Mouse (Mus musculus): ENCODE data around the gene Dchs1. TPM values are rescaled to one million over a fixed set of nuclear protein-coding genes. Genes with fewer than 3 reads are reported as not detected.
A peak's percentile ranks its signal among the peaks of the same experiment; 100 is the strongest.

Dchs1 gene
- polyA plus RNA-seq, 1 experiment from 2014 or later: 20.3 TPM

DNA sequence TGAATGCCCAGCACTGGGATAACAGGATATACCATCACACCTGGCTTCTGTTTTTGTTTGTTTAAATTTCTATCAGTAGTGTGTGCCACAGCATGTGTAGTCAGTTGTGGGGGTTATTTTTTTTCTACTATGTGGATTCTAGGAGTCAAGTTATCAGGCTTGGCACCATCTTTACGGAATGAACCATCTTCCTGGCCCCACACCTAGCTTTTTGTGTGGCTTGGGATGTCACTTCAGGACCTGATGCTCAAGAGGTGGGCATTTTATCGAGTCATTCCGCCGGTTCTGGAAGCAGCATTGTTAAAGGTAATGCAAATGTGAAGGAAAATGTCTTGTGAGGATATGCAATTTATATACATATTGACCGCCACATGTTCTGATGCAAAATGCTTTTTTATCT lies 18.7 kb upstream of the Dchs1 start:
- 81% methylated on average over 5 of the region's 5 CpGs for WGBS
- no peak overlapping the region for H3K4me2 ChIP-seq (replicated peaks)
- no peak overlapping the region for H3K9ac ChIP-seq (replicated peaks)
- ATAC-seq (replicated peaks): no peak
- peaks cover 16% of the 10 kb centered on the region for H3K36me3 ChIP-seq
- no peaks in the 10 kb centered on the region for H3K9me3 ChIP-seq
- H3K4me1 ChIP-seq: peaks cover 14% of the 10 kb centered on the region
- no peak overlapping the region for H3K4me3 ChIP-seq
- no peak overlapping the region for H3K27ac ChIP-seq (replicated peaks)
- H3K27me3 ChIP-seq: no peaks in the 10 kb centered on the region

DNA sequence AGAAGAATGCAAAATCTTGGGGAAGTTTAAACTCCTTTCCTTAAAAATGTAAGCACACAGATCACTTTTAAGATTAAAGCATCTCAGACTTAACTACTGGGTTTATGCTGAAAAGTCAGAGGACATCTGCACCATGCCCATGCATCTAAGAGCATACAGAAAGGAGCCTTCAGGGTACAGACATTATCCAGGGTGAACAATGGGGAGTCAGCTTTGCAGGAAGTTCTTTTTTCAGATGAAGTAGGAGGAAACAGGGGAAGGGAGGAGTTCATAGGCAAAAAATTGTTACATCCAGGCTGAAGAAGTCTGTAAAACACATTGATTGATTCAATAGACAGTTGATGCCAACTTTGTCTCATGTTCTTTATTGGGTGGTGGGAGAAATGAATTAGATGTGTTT lies 16.0 kb upstream of the Dchs1 start:
- H3K9me3 ChIP-seq: no peaks in the 10 kb centered on the region
- no peak overlapping the region for H3K27ac ChIP-seq (replicated peaks)
- no peaks in the 10 kb centered on the region for H3K4me1 ChIP-seq
- no peaks in the 10 kb centered on the region for H3K27me3 ChIP-seq
- no peak overlapping the region for H3K4me2 ChIP-seq (replicated peaks)
- ATAC-seq (replicated peaks): no peak
- H3K4me3 ChIP-seq: no peak overlapping the region
- peaks cover 5% of the 10 kb centered on the region for H3K36me3 ChIP-seq
- H3K9ac ChIP-seq (replicated peaks): no peak overlapping the region

DNA sequence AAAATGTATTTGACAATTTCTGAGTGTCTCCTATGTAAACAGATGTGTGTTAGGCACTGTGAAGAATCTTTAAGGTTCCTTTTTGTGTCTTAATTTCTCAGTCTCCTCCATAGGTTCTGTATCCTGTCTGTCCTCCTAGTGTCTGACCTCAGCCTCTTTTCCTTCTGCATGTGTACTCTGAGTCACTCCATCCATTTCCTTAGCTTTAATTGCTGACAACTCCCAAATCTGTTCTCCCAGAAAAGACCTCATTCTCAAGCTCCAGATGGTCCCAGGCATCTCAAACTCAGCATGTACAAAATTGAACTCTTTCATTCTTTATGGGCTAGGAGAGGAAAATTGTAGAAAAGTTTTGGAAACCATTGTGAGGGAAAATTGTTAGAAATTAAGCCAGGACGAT lies 15.3 kb upstream of the Dchs1 start:
- 50% methylated on average over 1 of the region's 1 CpGs for WGBS
- Histone ChIP-seq H3K4me2 (replicated peaks) (no peak overlapping the region), H3K4me3 (no peak overlapping the region), H3K27me3 (no peaks in the 10 kb centered on the region), H3K4me1 (no peaks in the 10 kb centered on the region), H3K9ac (replicated peaks) (no peak overlapping the region), H3K9me3 (no peaks in the 10 kb centered on the region), H3K27ac (replicated peaks) (no peak overlapping the region), H3K36me3 (no peaks in the 10 kb centered on the region)
- ATAC-seq (replicated peaks): no peak

DNA sequence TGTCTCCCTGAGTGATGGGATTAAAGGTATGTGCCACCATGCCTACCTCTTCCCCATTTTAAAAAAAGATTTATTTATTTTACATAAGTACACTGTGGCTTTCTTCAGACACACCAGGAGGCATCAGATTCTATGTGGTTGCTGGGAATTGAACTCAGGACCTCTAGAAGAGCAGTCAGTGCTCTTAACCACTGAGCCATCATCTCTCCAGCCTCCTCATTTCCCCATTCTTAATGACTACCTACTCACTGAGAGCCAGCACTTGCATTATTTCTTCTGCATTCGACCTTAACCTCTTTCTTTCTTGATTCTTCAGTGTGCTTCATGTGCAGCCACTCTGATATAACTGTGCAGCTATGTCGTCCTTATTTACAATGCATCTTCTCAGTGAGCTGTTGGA lies 14.9 kb upstream of the Dchs1 start:
- WGBS: 52% methylated on average over 2 of the region's 2 CpGs
- Histone ChIP-seq H3K27ac (replicated peaks) (no peak overlapping the region), H3K9me3 (no peaks in the 10 kb centered on the region), H3K4me3 (no peak overlapping the region), H3K9ac (replicated peaks) (no peak overlapping the region), H3K36me3 (no peaks in the 10 kb centered on the region), H3K4me1 (no peaks in the 10 kb centered on the region), H3K4me2 (replicated peaks) (no peak overlapping the region), H3K27me3 (no peaks in the 10 kb centered on the region)
- ATAC-seq (replicated peaks): no peak

DNA sequence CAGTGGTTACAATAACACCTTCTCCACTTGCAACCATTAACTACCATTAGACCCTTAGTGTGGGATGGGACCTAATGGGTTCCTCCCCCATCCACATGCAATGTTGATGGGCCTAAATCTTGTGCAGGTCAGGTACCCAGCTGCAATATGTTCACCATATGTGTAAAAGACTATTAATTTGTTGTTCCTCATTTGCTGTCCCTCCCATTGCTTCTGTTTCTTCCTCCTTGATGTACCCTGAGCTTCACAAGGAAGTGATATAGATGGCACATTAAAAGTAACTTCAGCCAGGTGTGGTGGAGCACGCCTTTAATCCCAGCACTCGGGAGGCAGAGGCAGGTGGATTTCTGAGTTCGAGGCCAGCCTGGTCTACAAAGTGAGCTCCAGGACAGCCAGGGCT lies 9.5 kb upstream of the Dchs1 start:
- H3K9ac ChIP-seq (replicated peaks): no peak overlapping the region
- WGBS: 93% methylated on average over 3 of the region's 3 CpGs

DNA sequence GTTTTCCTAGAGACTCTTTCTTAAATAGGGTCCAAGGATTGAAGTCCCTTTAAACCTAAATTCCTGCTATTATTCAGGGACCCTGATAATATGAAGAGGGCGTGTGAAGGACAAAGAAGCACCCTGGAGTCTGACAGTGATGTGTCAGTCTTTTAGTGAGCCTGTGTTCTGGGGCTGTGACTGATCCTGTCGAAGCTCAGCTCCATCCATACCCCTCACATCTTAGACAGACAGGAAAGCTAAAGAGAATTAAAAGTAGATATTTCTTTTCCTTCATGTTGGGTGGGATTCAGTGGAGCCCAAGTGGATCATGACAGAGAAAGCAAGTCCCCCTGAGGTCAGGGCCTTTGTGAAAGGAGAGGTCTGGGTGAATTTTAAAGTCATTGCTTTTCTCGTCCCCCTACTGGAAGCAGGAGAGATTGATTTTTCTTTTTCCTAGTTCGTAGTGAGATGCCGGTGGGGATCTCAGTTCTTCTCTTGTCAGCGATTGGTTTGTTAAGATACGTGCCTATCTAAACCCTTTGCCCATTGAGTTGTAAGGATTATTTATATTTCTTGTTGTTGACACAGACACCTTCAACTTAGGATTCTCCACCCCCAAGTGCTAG lies 8.4 kb upstream of the Dchs1 start:
- no peaks in the 10 kb centered on the region for H3K27me3 ChIP-seq
- no peaks in the 10 kb centered on the region for H3K4me1 ChIP-seq
- no peaks in the 10 kb centered on the region for H3K9me3 ChIP-seq
- H3K4me2 ChIP-seq (replicated peaks): no peak overlapping the region
- WGBS: 18% methylated on average over 7 of the region's 7 CpGs
- no peaks in the 10 kb centered on the region for H3K36me3 ChIP-seq
- H3K9ac ChIP-seq (replicated peaks): no peak overlapping the region
- no peak overlapping the region for H3K27ac ChIP-seq (replicated peaks)
- no peak for ATAC-seq (replicated peaks)
- no peak overlapping the region for H3K4me3 ChIP-seq

More for the DNA sequence above, 9.5 kb upstream of the Dchs1 start:
- no peak overlapping the region for H3K4me3 ChIP-seq
- no peak for ATAC-seq (replicated peaks)
- H3K27ac ChIP-seq (replicated peaks): no peak overlapping the region
- no peaks in the 10 kb centered on the region for H3K9me3 ChIP-seq
- H3K4me2 ChIP-seq (replicated peaks): no peak overlapping the region
- no peaks in the 10 kb centered on the region for H3K4me1 ChIP-seq
- H3K27me3 ChIP-seq: no peaks in the 10 kb centered on the region
- H3K36me3 ChIP-seq: no peaks in the 10 kb centered on the region

DNA sequence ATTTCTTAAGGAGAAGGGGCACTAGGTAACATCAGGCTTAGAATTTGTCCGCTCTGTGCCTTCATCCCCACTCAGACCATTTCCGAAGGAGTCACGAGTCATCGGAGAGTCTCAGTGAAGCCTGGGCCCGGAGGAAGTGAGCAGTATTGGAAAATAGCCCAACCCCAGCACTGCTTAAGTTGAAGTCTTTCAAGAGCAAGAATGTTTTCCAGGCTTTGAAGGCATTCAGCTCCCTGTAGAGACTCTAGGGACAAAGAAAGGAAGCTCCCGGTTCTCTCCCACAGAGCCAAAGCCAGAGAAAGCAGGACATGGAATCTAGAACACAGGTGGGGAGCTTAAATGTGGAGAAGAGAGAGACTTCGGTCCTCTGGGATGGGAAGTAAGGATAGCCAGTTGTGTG lies 6.2 kb upstream of the Dchs1 start:
- H3K4me1 ChIP-seq: peaks cover 2% of the 10 kb centered on the region
- no peaks in the 10 kb centered on the region for H3K36me3 ChIP-seq
- no peak overlapping the region for H3K27ac ChIP-seq (replicated peaks)
- H3K9me3 ChIP-seq: no peaks in the 10 kb centered on the region
- no peaks in the 10 kb centered on the region for H3K27me3 ChIP-seq
- no peak overlapping the region for H3K4me3 ChIP-seq
- no peak overlapping the region for H3K9ac ChIP-seq (replicated peaks)
- ATAC-seq (replicated peaks): no peak
- no peak overlapping the region for H3K4me2 ChIP-seq (replicated peaks)
- WGBS: 77% methylated on average over 7 of the region's 7 CpGs

DNA sequence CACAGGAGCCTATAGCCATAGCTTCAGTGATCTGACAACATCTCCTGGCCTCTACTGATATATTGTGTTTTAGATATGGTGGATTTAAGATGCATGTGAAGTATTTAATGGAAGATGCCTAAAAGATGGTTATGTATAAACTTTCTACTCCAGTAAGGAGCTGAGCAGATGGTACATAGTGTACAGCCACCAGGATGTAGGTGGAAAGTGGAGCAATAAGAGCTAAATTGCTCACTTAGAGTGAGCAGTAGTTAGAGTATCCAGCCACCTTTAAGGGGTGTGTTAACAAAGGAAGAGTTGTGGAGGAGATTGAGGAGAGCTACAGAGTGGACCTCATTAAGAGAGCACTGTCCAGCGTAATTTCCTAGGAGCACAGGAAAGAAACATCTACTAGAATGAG lies 3.7 kb upstream of the Dchs1 start:
- Histone ChIP-seq H3K36me3 (no peaks in the 10 kb centered on the region), H3K27me3 (no peaks in the 10 kb centered on the region), H3K27ac (replicated peaks) (no peak overlapping the region), H3K4me2 (replicated peaks) (no peak overlapping the region), H3K4me1 (peaks cover 13% of the 10 kb centered on the region), H3K9me3 (no peaks in the 10 kb centered on the region), H3K4me3 (no peak overlapping the region), H3K9ac (replicated peaks) (no peak overlapping the region)
- ATAC-seq (replicated peaks): no peak
- 78% methylated on average over 1 of the region's 1 CpGs for WGBS

DNA sequence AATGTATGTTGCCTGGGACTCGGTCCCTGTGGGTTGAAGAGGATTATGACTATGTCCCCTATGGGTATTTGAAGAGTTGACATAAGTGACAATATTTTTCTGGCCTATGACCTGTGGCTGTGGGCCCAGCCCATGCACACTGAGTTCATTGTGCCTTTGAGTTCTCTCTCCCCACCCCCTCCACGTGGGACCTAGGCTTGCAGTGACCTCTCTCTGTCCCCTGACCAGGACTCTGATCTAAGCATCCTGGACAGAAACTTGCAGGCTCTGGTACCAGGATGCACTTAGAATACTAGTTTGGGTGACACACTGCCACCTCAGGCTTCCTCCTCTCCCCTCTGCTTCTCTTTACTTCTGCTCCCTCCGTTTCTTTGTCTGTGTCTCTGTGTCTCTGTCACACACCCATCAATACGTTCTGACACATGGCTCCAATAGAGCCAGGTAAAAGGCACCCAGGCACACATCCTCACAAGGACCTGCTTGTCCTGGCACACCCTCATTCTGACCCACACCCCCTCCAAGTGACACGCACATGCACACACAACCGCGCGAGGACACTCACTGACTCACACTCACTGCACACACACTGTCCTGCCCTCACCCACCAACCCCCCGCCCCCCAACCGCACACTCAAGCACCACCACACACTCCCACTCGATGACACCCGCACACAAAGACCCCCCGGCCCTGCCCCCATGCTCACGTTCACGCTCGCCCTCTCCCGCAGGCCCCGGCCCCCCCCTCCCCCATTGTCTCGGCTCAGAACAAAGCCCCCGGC lies 759 bp downstream of the Dchs1 start:
- Histone ChIP-seq H3K27ac (replicated peaks) (peak overlapping the region; percentile 98), H3K4me1 (peaks cover 54% of the 10 kb centered on the region), H3K36me3 (peaks cover 27% of the 10 kb centered on the region), H3K4me3 (peak overlapping the region; percentile 99), H3K9me3 (no peaks in the 10 kb centered on the region), H3K27me3 (no peaks in the 10 kb centered on the region), H3K9ac (replicated peaks) (peak overlapping the region; percentile 100), H3K4me2 (replicated peaks) (peak overlapping the region; percentile 73)
- peak; percentile 75 for ATAC-seq (replicated peaks)
- WGBS: 3% methylated on average over 20 of the region's 20 CpGs

DNA sequence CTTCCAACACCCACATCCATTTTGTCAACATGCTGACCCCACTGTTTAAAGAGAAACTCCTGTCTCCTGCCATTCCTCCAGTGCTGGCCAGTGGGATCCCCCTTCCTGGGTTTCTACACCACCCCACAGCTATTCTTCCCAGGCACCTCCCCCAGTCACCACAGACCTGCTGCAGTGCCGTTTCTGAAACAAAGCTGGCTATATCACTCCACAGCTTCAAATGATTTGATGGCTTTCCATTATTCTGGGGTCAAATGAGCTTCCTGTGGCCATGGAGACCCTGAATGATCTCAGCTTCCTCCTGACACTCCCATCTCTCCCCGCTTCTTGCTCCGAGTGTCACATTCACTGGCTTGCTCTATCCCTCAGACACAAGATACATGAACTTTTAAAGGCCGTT lies 2.9 kb downstream of the Dchs1 start:
- H3K9ac ChIP-seq (replicated peaks): peak overlapping the region; percentile 100
- H3K27ac ChIP-seq (replicated peaks): 0 out of 2 replicates have a peak overlapping the region, but pooled peaks have one; percentile 20
- WGBS: 14% methylated on average over 4 of the region's 4 CpGs
- ATAC-seq (replicated peaks): no peak
- peaks cover 71% of the 10 kb centered on the region for H3K4me1 ChIP-seq
- H3K36me3 ChIP-seq: peaks cover 49% of the 10 kb centered on the region
- peak overlapping the region; percentile 99 for H3K4me3 ChIP-seq
- H3K27me3 ChIP-seq: no peaks in the 10 kb centered on the region
- peak overlapping the region; percentile 73 for H3K4me2 ChIP-seq (replicated peaks)
- H3K9me3 ChIP-seq: no peaks in the 10 kb centered on the region

DNA sequence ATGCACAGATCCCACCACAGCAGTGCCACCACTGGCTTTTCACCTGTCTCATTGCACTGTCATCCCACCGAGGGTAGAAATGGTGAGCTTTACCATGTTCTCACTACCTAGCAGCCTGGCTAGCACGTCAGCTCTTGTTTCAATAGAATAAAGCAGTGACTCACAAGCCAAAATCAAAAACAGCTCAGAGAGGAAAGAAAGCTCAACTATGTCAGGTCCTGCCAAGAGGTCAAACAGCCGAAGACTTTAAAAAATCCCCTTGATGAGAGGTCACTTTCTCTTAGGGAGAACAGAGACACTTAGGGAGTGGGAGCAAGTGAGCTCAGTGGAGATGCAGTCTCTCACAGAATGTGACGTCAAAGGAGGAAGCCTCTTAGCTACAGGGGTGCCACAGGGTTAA lies 3.6 kb downstream of the Dchs1 start:
- WGBS: 57% methylated on average over 4 of the region's 4 CpGs
- 0 out of 2 replicates have a peak overlapping the region, but pooled peaks have one; percentile 0 for H3K4me3 ChIP-seq
- peaks cover 78% of the 10 kb centered on the region for H3K4me1 ChIP-seq
- peak overlapping the region; percentile 73 for H3K4me2 ChIP-seq (replicated peaks)
- 0 out of 2 replicates have a peak overlapping the region, but pooled peaks have one; percentile 10 for H3K9ac ChIP-seq (replicated peaks)
- H3K27ac ChIP-seq (replicated peaks): no peak overlapping the region
- no peaks in the 10 kb centered on the region for H3K27me3 ChIP-seq
- peaks cover 56% of the 10 kb centered on the region for H3K36me3 ChIP-seq
- no peak for ATAC-seq (replicated peaks)
- H3K9me3 ChIP-seq: no peaks in the 10 kb centered on the region

DNA sequence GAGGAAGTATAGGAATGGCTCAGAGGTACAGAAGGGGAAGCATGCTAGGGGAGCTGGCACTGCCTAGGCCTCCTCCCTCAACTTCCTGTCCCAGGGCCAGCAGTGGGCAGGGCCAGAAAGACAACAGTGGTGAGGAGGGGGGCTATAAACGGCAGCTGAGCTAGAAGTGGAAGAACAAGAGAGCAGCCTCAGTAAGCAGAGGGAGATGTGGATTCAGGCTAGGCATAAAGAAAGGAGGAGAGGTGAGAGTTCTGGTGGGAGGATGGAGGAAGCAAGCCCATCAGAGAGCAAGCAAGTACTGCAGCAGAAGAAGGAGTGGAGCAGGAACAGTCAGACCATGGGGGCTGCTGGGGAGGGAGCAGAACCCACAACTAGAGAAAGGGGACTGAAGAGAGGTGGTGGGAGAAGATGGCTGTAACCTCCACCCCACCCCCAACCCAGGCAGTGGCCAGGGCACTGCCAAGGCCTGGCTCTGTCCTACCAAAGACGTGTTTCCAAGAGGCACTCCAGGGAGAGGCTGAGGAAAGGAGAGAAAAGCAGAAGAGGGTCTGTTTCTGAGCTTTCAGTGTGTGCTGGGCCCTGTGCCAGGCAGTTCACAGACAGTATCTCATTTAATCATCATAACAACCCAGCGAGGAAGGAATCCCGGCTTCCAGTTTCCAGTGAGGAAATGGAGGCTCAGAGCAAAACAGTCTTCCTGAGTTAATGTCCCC lies 8.7 kb downstream of the Dchs1 start:
- ATAC-seq (replicated peaks): peak; percentile 79
- peak overlapping the region; percentile 2; the same call in 1 of the 2 replicates for H3K4me3 ChIP-seq
- H3K9me3 ChIP-seq: no peaks in the 10 kb centered on the region
- no peaks in the 10 kb centered on the region for H3K27me3 ChIP-seq
- peak overlapping the region; percentile 31 for H3K9ac ChIP-seq (replicated peaks)
- WGBS: 14% methylated on average over 4 of the region's 4 CpGs
- peak overlapping the region; percentile 60 for H3K27ac ChIP-seq (replicated peaks)
- peaks cover 57% of the 10 kb centered on the region for H3K36me3 ChIP-seq
- H3K4me2 ChIP-seq (replicated peaks): 0 out of 2 replicates have a peak overlapping the region, but pooled peaks have one; percentile 1
- peaks cover 77% of the 10 kb centered on the region for H3K4me1 ChIP-seq

Measured in forebrain, embryonic 15.5 days (tissue).